Mouse (Mus musculus) ovary, adult 2 months (tissue): ENCODE measurements around the gene 1700018B08Rik. TPM values are rescaled to one million over a fixed set of nuclear protein-coding genes. Genes with fewer than 3 reads are reported as not detected.

Source experiments
- polyA plus RNA-seq: library from polyadenylated mRNA; depleted of rRNA; stranded (reverse); fragments of >200 nt; gene quantifications from 2 replicates; pipeline ENCODE4 v1.2.3, GENCODE M21; 2012; rRNA removed

Gene 1700018B08Rik
- 0.20 and 0.29 TPM in 2 replicates for polyA plus RNA-seq

GRCm38 (mm10) chr8:121544276-121544785, at the start of gene 1700018B08Rik:
TSS of gene 1700018B08Rik (minus strand) at chr8:121544320.

GRCm38 (mm10) chr8:121590203-121591177, 46.4 kb upstream of the 1700018B08Rik start, which contains the start of gene Map1lc3b:
TSS of gene Map1lc3b (plus strand) at chr8:121590361.

GRCm38 (mm10) chr8:121578676-121579451, 34.7 kb upstream of the 1700018B08Rik start, which contains the start of gene Fbxo31:
TSS of gene Fbxo31 (minus strand) at chr8:121578806.

Other genes with a start within 250 kb of the 1700018B08Rik start
- gene Fbxo31, start 34.5 kb upstream of the 1700018B08Rik start, polyA plus RNA-seq, result 81.7 and 96.0 TPM in 2 replicates
- 82.2 and 108 TPM in 2 replicates for gene Map1lc3b, start 46.0 kb upstream of the 1700018B08Rik start, polyA plus RNA-seq
- gene Zcchc14, start 108.6 kb upstream of the 1700018B08Rik start, polyA plus RNA-seq, result 56.8 and 61.6 TPM in 2 replicates
- gene Jph3, start 185.3 kb upstream of the 1700018B08Rik start, polyA plus RNA-seq, result 0.09 and 0.16 TPM in 2 replicates